Mouse (Mus musculus) cerebellum, adult 18-20 months (tissue): ENCODE data around the gene Gm13289.
"Not testable (repeated sequence)": the region's sequence is repeated elsewhere in the genome, so short reads cannot be mapped to it uniquely, and the experiment has no call there.

ENCODE experiments used
- DNase-seq, 2 experiments: peaks; one replicate each; pipeline ENCODE4 v3.0.0; 2021

Gene Gm13289

DNA sequence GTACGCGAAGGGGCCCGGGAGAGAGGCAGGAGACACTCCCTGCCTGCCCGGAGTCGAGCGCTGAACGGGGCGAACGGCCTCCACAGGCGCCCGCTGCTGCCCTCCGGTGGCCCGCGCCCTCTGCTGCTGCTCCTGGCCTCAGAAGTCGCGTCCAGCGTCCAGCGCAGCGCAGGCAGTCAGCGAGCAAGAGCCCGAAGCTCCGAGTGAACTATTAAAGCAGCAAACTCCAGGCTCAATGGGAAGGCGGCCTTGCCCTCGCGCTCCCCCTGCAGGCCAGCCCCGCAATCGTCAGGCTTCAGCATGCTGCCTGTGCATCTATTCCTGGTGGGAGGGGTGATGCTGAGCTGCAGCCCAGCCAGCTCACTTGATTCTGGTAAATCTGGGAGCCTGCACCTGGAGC, 8.7 kb downstream of the Gm13289 start, which contains the start of gene Gm13276:
TSS of gene Gm13276 (plus strand) at position 301 of the 400 bp plus-strand sequence.
- DNase-seq, result not testable (repeated sequence)

DNA sequence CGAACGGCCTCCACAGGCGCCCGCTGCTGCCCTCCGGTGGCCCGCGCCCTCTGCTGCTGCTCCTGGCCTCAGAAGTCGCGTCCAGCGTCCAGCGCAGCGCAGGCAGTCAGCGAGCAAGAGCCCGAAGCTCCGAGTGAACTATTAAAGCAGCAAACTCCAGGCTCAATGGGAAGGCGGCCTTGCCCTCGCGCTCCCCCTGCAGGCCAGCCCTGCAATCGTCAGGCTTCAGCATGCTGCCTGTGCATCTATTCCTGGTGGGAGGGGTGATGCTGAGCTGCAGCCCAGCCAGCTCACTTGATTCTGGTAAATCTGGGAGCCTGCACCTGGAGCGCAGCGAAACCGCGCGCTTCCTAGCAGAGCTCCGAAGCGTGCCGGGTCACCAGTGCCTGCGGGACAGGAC, 11.7 kb downstream of the Gm13289 start, which contains the start of gene Gm13277:
TSS of gene Gm13277 (plus strand) at position 231 of the 400 bp plus-strand sequence.
- peak; percentile 75 to 78 for DNase-seq

DNA sequence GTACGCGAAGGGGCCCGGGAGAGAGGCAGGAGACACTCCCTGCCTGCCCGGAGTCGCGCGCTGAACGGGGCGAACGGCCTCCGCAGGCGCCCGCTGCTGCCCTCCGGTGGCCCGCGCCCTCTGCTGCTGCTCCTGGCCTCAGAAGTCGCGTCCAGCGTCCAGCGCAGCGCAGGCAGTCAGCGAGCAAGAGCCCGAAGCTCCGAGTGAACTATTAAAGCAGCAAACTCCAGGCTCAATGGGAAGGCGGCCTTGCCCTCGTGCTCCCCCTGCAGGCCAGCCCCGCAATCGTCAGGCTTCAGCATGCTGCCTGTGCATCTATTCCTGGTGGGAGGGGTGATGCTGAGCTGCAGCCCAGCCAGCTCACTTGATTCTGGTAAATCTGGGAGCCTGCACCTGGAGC, 14.5 kb downstream of the Gm13289 start, which contains the start of gene Gm13278:
TSS of gene Gm13278 (plus strand) at position 301 of the 400 bp plus-strand sequence.
- not testable (repeated sequence) for DNase-seq

DNA sequence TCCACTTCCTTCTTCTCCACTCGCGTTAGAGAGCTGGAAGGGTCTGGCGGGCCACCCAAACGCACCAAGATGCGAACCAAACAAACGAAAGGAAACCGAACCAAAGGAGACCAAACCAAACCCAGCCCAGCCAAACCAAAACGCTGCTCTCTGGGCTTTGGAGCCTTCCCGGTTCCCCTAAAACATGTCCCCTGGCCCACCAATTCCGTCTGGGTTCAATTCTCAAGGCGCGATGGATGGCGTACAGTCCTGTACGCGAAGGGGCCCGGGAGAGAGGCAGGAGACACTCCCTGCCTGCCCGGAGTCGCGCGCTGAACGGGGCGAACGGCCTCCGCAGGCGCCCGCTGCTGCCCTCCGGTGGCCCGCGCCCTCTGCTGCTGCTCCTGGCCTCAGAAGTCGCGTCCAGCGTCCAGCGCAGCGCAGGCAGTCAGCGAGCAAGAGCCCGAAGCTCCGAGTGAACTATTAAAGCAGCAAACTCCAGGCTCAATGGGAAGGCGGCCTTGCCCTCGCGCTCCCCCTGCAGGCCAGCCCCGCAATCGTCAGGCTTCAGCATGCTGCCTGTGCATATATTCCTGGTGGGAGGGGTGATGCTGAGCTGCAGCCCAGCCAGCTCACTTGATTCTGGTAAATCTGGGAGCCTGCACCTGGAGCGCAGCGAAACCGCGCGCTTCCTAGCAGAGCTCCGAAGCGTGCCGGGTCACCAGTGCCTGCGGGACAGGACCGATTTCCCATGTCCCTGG, 17.4 kb downstream of the Gm13289 start, which contains the start of gene Gm13275:
TSS of gene Gm13275 (plus strand) at position 552 of the 740 bp plus-strand sequence.
- peak; percentile 49 to 74 for DNase-seq

DNA sequence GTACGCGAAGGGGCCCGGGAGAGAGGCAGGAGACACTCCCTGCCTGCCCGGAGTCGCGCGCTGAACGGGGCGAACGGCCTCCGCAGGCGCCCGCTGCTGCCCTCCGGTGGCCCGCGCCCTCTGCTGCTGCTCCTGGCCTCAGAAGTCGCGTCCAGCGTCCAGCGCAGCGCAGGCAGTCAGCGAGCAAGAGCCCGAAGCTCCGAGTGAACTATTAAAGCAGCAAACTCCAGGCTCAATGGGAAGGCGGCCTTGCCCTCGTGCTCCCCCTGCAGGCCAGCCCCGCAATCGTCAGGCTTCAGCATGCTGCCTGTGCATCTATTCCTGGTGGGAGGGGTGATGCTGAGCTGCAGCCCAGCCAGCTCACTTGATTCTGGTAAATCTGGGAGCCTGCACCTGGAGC, 20.4 kb downstream of the Gm13289 start, which contains the start of gene Gm13279:
TSS of gene Gm13279 (plus strand) at position 301 of the 400 bp plus-strand sequence.
- not testable (repeated sequence) for DNase-seq

DNA sequence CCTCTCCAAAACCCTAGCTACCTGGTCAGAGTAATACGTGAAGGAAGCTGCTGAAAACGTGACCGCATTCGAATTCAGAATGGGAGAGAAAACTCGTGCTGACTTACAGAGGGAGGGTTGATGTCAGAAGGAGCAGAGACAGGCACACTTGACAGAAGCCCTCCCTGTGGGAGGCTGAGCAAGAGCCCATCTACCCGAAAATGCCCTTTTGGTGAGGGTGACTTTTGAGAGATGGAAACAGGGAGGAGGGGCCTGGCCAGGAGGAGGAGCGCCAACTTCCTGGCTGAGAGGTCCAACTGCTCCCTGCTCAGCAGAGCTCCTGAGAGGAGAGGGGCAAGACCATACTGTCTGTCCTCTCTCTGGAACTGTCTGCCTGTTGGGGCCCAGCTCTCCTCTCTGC, 22.6 kb downstream of the Gm13289 start, which contains the start of gene Gm13285:
TSS of gene Gm13285 (plus strand) at position 301 of the 400 bp plus-strand sequence.
- not testable (repeated sequence) for DNase-seq

DNA sequence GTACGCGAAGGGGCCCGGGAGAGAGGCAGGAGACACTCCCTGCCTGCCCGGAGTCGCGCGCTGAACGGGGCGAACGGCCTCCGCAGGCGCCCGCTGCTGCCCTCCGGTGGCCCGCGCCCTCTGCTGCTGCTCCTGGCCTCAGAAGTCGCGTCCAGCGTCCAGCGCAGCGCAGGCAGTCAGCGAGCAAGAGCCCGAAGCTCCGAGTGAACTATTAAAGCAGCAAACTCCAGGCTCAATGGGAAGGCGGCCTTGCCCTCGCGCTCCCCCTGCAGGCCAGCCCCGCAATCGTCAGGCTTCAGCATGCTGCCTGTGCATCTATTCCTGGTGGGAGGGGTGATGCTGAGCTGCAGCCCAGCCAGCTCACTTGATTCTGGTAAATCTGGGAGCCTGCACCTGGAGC, 26.2 kb downstream of the Gm13289 start, which contains the start of gene Gm13287:
TSS of gene Gm13287 (plus strand) at position 301 of the 400 bp plus-strand sequence.
- DNase-seq, result not testable (repeated sequence)

DNA sequence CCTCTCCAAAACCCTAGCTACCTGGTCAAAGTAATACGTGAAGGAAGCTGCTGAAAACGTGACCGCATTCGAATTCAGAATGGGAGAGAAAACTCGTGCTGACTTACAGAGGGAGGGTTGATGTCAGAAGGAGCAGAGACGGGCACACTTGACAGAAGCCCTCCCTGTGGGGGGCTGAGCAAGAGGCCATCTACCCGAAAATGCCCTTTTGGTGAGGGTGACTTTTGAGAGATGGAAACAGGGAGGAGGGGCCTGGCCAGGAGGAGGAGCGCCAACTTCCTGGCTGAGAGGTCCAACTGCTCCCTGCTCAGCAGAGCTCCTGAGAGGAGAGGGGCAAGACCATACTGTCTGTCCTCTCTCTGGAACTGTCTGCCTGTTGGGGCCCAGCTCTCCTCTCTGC, 28.5 kb downstream of the Gm13289 start, which contains the start of gene Gm13288:
TSS of gene Gm13288 (plus strand) at position 301 of the 400 bp plus-strand sequence.
- not testable (repeated sequence) for DNase-seq

DNA sequence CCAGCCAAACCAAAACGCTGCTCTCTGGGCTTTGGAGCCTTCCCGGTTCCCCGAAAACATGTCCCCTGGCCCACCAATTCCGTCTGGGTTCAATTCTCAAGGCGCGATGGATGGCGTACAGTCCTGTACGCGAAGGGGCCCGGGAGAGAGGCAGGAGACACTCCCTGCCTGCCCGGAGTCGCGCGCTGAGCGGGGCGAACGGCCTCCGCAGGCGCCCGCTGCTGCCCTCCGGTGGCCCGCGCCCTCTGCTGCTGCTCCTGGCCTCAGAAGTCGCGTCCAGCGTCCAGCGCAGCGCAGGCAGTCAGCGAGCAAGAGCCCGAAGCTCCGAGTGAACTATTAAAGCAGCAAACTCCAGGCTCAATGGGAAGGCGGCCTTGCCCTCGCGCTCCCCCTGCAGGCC, 29.0 kb downstream of the Gm13289 start:
- DNase-seq, result peak; percentile 21 to 36

DNA sequence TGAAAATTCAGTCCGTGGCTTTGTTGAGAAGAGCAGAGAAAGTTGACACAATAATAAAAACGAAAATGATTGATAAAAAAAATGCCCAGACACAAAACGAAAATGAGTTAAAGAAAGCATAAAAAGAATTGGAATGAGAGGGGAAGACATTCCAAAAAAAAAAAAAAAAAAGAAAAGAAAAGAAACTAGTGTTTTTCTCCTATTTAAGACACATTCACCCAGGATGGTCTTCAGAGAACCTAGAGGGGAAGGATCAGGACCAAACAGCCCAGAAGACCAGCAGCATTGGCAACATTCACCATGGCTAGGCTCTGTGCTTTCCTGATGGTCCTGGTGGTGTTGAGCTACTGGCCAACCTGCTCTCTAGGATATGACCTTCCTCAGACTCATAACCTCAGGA, 39.2 kb downstream of the Gm13289 start, which contains the start of gene Ifna7:
TSS of gene Ifna7 (plus strand) at position 301 of the 400 bp plus-strand sequence.
- no peak for DNase-seq

DNA sequence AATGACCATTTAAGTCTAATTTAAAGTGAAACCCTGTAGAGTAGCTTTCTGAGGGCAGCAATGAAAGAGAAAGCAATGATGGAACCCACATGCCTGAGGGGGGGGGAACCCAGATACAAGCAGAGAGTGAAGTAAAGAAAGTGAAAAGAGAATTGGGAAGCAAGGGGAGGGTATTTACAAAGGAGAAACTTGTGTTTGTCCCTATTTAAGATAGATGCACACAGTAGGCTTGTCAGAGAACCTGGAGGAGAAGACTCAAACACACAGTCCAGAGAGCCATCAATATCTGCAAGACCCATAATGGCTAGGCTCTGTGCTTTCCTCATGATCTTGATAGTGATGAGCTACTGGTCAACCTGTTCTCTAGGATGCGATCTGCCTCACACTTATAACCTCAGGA, 42.9 kb downstream of the Gm13289 start, which contains the start of gene Ifna11:
TSS of gene Ifna11 (plus strand) at position 301 of the 400 bp plus-strand sequence.
- DNase-seq, result no peak

DNA sequence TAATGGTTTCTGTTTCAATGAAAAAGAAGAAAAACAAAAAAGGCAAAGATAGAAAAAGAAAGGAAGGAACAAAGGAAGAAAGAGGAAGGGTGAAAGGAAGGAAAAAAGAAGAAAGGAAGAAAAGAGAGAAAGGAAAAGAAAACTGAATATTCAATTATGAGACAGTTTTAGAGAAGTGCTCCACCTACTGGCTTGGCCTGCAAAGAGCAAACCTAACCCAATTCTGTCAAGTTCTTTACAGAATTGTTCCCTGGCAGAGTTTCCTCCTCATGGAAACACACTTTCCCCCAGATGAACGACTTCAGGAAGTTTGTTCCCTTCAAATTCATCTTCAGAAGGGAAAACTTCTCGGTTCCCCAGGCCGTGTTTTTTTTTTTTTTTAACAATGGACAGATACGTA, 46.3 kb downstream of the Gm13289 start:
- peak; percentile 5 to 17 for DNase-seq
